Mouse (Mus musculus) liver, adult 2 months (tissue): ENCODE data around the gene Cox15. TPM values are rescaled to one million over a fixed set of nuclear protein-coding genes. Genes with fewer than 3 reads are reported as not detected.

ENCODE experiments used
- DNase-seq: peaks from one replicate; pipeline ENCODE4 v3.0.0-alpha.2; 2011; ENCODE audit warnings: low read depth, low spot score; ENCODE audit errors: extremely low read depth
- H3K27ac ChIP-seq: fragments of 200-500 bp; replicated peaks from 2 replicates; pipeline ENCODE4 v1.5.1; 2012; ENCODE audit warnings: low read depth, mild to moderate bottlenecking, control low read depth, inconsistent platforms, low read length; ENCODE audit not compliant: insufficient read depth
- H3K27me3 ChIP-seq: fragments of 200-500 bp; 2 replicates; pipeline ENCODE4 v1.6.1; 2012; ENCODE audit warnings: mild to moderate bottlenecking, moderate library complexity, low read length, inconsistent platforms; ENCODE audit not compliant: control insufficient read depth, insufficient read depth
- H3K36me3 ChIP-seq: fragments of 200-500 bp; 2 replicates; pipeline ENCODE4 v1.6.1; 2012; ENCODE audit warnings: low read length, inconsistent platforms; ENCODE audit not compliant: control insufficient read depth, insufficient read depth
- H3K4me1 ChIP-seq: fragments of 200-500 bp; 2 replicates; pipeline ENCODE4 v1.6.1; 2011; ENCODE audit warnings: low read length; ENCODE audit not compliant: control insufficient read depth, insufficient read depth
- H3K4me3 ChIP-seq: fragments of 200-500 bp; 2 replicates; pipeline ENCODE4 v1.5.1; 2011; ENCODE audit warnings: low read depth, mild to moderate bottlenecking, control low read depth, low read length, moderate library complexity; ENCODE audit not compliant: insufficient read depth
- H3K79me2 ChIP-seq: fragments of 200-500 bp; 2 replicates; pipeline ENCODE4 v1.6.1; 2012; ENCODE audit warnings: inconsistent platforms, mild to moderate bottlenecking, low read length, moderate library complexity; ENCODE audit not compliant: control insufficient read depth, insufficient read depth
- H3K9ac ChIP-seq: fragments of 200-500 bp; 2 replicates; pipeline ENCODE4 v1.6.1; 2012; ENCODE audit warnings: low read depth, mild to moderate bottlenecking, control low read depth, inconsistent platforms, low read length
- CTCF ChIP-seq: fragments of 200-500 bp; IDR thresholded peaks from 2 replicates; pipeline ENCODE4 v1.5.1; 2011; ENCODE audit warnings: low read depth, low read length, control low read depth
- POLR2A ChIP-seq: fragments of 200-500 bp; IDR thresholded peaks from 2 replicates; pipeline ENCODE4 v1.6.1; 2011; ENCODE audit warnings: low read length, control low read depth; ENCODE audit not compliant: insufficient read depth; ENCODE audit errors: extremely low read depth
- WGBS: fragments of 180-500 bp; shearing (Covaris S2); methylation state at CpG from one replicate; pipeline ENCODE4 v1.1.7; 2018; 5-methylcytosine and 5-hydroxymethylcytosine counted together
- polyA plus RNA-seq: library from polyadenylated mRNA; depleted of rRNA; stranded (reverse); fragments of >200 nt; gene quantifications from 2 replicates; pipeline ENCODE4 v1.2.3, GENCODE M21; 2012
- total RNA-seq: library from RNA; depleted of rRNA; stranded (reverse); fragments of >200 nt; gene quantifications from 2 replicates; pipeline ENCODE4 v1.2.3, GENCODE M21; 2014

The Cox15 gene
- total and polyA plus RNA-seq, 2 experiments = 9.2 to 10.6 TPM

DNA sequence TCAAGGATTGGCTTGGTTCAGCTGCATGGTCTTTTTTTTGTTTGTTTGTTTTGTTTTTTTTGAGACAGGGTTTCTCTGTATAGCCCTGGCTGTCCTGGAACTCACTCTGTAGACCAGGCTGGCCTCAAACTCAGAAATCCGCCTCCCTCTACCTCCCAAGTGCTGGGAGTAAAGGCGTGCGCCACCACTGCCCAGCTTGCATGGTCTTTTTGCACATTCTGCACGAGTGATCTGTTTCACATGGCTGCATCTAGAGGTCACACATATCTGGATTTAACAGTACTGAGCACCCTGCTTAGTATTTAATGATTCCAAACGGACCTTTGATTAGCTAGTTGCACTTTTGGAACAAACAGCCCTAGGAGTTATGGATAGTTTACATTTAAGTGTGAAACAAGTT is 40.8 kb downstream of the Cox15 start:
- TF ChIP-seq CTCF (no peak), POLR2A (no peak)
- H3K4me1 ChIP-seq = no peaks in the 10 kb centered on the region
- WGBS = 88% methylated on average over 5 of the region's 5 CpGs
- H3K4me3 ChIP-seq = no peak overlapping the region
- no peak overlapping the region for H3K27ac ChIP-seq
- DNase-seq = no peak
- no peak overlapping the region for H3K9ac ChIP-seq
- no peaks in the 10 kb centered on the region for H3K27me3 ChIP-seq
- H3K36me3 ChIP-seq = peaks cover 3% of the 10 kb centered on the region; the same call in 1 of the 2 replicates
- no peaks in the 10 kb centered on the region for H3K79me2 ChIP-seq

DNA sequence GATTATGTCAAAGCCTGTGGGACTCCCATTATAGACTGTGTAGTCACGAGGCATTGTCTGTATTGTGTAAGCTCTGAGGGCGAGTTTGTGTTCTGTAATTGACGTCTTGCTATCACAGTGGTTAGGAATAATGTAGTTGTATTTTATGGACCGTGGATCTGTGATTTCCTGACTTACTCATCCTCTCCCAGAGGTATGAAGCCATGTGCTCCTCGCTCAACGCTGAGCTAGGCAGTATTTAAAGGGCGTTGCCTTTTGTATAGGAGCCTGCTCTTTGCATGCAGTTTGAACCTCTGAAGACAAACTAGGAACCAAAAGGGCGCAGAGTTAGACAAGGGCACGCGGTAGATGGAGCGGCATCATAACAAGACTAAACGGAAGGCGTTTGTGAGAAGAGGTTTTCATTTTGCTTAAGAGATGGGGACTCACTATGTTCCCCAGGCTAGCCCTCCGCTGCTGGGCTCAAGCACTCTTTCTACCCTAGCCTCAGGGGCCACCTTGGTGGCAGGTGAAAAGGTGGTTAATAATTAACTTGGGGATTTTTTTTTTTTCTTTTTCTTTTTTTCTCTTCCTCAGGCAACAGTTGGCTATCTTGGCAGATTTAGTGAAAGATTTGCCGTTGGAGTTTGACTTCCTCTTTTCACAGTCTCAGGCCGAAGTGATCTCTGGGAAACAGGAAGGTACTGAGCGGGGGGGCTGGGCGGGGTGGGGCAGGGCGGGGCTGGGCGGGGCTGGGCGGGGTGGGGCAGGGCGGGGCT is 41.5 kb downstream of the Cox15 start:
- Histone ChIP-seq H3K9ac (no peak overlapping the region), H3K27ac (peak overlapping the region; percentile 32; the same call in 1 of the 2 replicates), H3K79me2 (no peaks in the 10 kb centered on the region), H3K4me3 (no peak overlapping the region), H3K36me3 (peaks cover 5% of the 10 kb centered on the region; the same call in 1 of the 2 replicates), H3K4me1 (no peaks in the 10 kb centered on the region), H3K27me3 (no peaks in the 10 kb centered on the region)
- 57% methylated on average over 22 of the region's 22 CpGs for WGBS
- TF ChIP-seq CTCF (no peak), POLR2A (no peak)
- DNase-seq = no peak

DNA sequence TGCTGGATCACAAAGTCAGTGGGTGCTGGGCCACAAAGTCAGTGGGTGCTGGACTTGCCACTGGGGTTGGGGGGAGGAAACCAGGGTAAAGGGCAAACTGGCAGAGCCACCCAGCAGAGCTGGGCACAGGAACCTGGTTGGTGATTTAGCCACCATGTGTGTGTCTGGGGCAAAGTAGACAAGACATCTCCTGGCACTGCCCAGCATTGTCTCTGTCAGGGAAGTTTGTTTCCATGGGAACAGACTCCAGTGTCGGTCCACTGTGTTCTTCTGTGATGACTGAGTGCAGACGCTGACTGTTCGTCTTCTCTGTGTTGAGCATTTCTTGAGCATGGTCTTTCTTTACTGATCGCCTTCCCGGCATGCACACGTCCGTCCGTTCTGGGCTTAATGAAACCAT is 43.5 kb downstream of the Cox15 start:
- 93% methylated on average over 8 of the region's 8 CpGs for WGBS
- H3K27ac ChIP-seq = no peak overlapping the region

DNA sequence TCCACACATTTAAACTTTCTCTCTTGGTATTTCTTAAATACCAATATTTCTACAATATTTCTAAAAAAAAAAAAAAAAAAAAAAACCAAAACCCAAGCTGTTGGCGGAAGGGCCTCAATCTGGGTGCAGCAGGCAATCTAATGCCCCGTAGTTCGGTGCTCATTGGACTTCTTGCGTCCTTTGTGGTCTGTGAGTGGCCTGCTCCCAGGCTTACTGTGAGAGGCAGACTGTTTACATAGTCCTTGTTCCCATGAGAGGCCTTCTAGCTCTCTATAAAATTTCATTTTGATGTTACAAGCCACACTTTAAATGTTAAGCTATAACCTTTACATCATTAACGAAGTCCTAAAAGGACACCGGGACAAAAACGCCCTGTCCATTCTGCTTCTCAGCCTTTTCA is 44.6 kb downstream of the Cox15 start:
- 93% methylated on average over 7 of the region's 7 CpGs for whole genome bisulfite sequencing
- no peak for DNase-seq
- peaks cover 13% of the 10 kb centered on the region; the same call in 1 of the 2 replicates for H3K36me3 ChIP-seq

More for the DNA sequence above, 43.5 kb downstream of the Cox15 start:
- Histone ChIP-seq H3K36me3 (peaks cover 9% of the 10 kb centered on the region; the same call in 1 of the 2 replicates), H3K4me1 (no peaks in the 10 kb centered on the region), H3K4me3 (no peak overlapping the region), H3K27me3 (no peaks in the 10 kb centered on the region), H3K79me2 (no peaks in the 10 kb centered on the region), H3K9ac (no peak overlapping the region)
- no peak for DNase-seq
- no peak for TF ChIP-seq CTCF
- no peak for TF ChIP-seq POLR2A

DNA sequence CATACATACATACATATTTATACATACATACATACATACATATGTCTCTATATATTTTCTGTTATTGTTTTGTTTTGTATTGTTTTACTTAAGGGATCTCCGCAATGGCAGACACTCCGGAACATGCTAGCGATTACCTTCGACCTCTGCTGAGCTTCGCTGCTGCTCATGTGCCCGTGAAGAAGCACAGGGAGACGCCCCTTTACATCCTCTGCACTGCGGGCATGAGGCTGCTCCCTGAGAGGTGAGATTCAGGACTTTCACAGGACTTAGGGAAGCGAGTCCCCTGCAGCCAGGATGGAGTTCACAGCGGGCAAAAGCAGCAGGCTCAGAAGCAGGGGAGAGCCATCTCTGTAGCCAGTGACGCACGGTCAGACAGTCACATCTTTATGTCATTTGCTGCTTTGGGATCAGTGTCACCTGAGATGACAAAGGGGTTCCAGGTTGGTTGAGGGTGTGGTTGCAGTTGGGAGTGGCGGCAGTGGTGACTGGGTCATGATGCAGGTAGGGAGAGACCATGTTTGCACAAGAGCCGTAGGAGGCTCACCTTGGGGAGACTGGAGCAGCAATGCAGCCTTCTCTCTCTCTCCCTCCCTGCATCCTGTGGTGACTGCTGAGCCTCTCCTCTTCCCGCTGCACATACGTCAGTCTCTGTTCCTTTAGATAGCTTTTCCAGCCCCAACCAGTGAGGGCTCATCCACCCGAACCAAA is 47.9 kb downstream of the Cox15 start:
- 0 out of 2 replicates have a peak, but pooled peaks cover 2% of the 10 kb centered on the region for H3K79me2 ChIP-seq
- no peak overlapping the region for H3K4me3 ChIP-seq
- H3K27me3 ChIP-seq = no peaks in the 10 kb centered on the region
- WGBS = 94% methylated on average over 17 of the region's 17 CpGs
- H3K27ac ChIP-seq = no peak overlapping the region
- H3K36me3 ChIP-seq = peaks cover 13% of the 10 kb centered on the region; the same call in 1 of the 2 replicates
- TF ChIP-seq POLR2A (no peak), CTCF (no peak)
- no peak overlapping the region for H3K9ac ChIP-seq
- no peaks in the 10 kb centered on the region for H3K4me1 ChIP-seq
- DNase-seq = no peak

More for the DNA sequence above, 44.6 kb downstream of the Cox15 start:
- Histone ChIP-seq H3K79me2 (no peaks in the 10 kb centered on the region), H3K4me3 (no peak overlapping the region), H3K27ac (no peak overlapping the region), H3K4me1 (no peaks in the 10 kb centered on the region), H3K27me3 (no peaks in the 10 kb centered on the region), H3K9ac (no peak overlapping the region)
- no peak for TF ChIP-seq CTCF
- TF ChIP-seq POLR2A = no peak

DNA sequence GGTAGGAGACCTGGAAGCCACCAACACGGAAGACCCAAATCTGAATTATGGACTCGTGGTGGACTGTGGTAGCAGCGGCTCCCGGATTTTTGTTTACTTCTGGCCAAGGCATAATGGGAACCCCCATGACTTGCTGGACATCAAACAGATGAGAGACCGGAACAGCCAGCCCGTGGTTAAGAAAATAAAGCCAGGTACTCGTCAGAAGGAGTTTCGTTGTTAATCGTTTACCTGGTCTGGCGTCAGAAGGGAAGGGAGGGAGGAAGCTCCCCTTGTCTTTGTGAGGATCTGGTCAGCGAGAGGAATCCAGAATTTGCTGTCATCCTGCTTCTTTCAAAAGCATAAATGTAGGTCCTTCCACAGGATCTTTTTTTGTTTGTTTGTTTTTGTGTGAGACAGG is 48.6 kb downstream of the Cox15 start:
- H3K27ac ChIP-seq = no peak overlapping the region
- no peak for DNase-seq
- H3K36me3 ChIP-seq = peaks cover 13% of the 10 kb centered on the region; the same call in 1 of the 2 replicates
- no peak overlapping the region for H3K9ac ChIP-seq
- no peaks in the 10 kb centered on the region for H3K27me3 ChIP-seq
- WGBS = 61% methylated on average over 11 of the region's 11 CpGs
- no peak overlapping the region for H3K4me3 ChIP-seq
- TF ChIP-seq POLR2A = no peak
- no peak for TF ChIP-seq CTCF
- no peaks in the 10 kb centered on the region for H3K4me1 ChIP-seq
- H3K79me2 ChIP-seq = 0 out of 2 replicates have a peak, but pooled peaks cover 2% of the 10 kb centered on the region
